Mouse (Mus musculus) hindbrain, embryonic 15.5 days (tissue): ENCODE results near the gene Arhgap15. TPM values are rescaled to one million over a fixed set of nuclear protein-coding genes. Genes with fewer than 3 reads are reported as not detected.

ENCODE experiments used
- ATAC-seq: fragments of 200-750 bp; cut with Nextera tagmentation; 2 replicates; pipeline ENCODE4 v1.8.0; 2017; ENCODE audit warnings: low read depth, moderate number of reproducible peaks, moderate TSS enrichment; ENCODE audit not compliant: low FRiP score
- H3K27ac ChIP-seq: fragments of 300-500 bp; sonication (generic); replicated peaks from 2 replicates; pipeline ENCODE4 v1.5.1; 2015; ENCODE audit warnings: mild to moderate bottlenecking, inconsistent platforms
- H3K27me3 ChIP-seq: fragments of 300-500 bp; sonication (generic); 2 replicates; pipeline ENCODE4 v1.6.1; 2015; ENCODE audit warnings: control low read depth, inconsistent platforms
- H3K36me3 ChIP-seq: fragments of 300-500 bp; sonication (generic); 2 replicates; pipeline ENCODE4 v1.6.1; 2015; ENCODE audit warnings: control low read depth, inconsistent platforms
- H3K4me1 ChIP-seq: fragments of 300-500 bp; sonication (generic); replicated peaks from 2 replicates; pipeline ENCODE4 v1.6.1; 2015; ENCODE audit warnings: control low read depth, inconsistent platforms
- H3K4me2 ChIP-seq: fragments of 300-500 bp; sonication (generic); 2 replicates; pipeline ENCODE4 v1.6.1; 2015; ENCODE audit warnings: moderate library complexity, mild to moderate bottlenecking, inconsistent platforms
- H3K4me3 ChIP-seq: fragments of 300-500 bp; sonication (generic); 2 replicates; pipeline ENCODE4 v1.5.1; 2015; ENCODE audit warnings: mild to moderate bottlenecking, inconsistent platforms
- H3K9ac ChIP-seq: fragments of 300-500 bp; sonication (generic); 2 replicates; pipeline ENCODE4 v1.6.1; 2015; ENCODE audit warnings: inconsistent platforms
- H3K9me3 ChIP-seq: fragments of 300-500 bp; sonication (generic); 2 replicates; pipeline ENCODE4 v1.6.1; 2016; ENCODE audit warnings: control low read depth, inconsistent platforms
- WGBS: fragments of 180-500 bp; shearing (Covaris S2); methylation state at CpG from one replicate; pipeline ENCODE4 v1.1.7; 2015; 5-methylcytosine and 5-hydroxymethylcytosine counted together
- polyA plus RNA-seq: library from polyadenylated mRNA; unstranded; fragments of >200 nt; fragmentation: Nextera tagmentation; extraction: Ambion mirVana; gene quantifications from 2 replicates; pipeline ENCODE4 v1.2.1, GENCODE M21; 2015

Gene Arhgap15
- polyA plus RNA-seq, 1 experiment from 2014 or later: 3.3 TPM

DNA sequence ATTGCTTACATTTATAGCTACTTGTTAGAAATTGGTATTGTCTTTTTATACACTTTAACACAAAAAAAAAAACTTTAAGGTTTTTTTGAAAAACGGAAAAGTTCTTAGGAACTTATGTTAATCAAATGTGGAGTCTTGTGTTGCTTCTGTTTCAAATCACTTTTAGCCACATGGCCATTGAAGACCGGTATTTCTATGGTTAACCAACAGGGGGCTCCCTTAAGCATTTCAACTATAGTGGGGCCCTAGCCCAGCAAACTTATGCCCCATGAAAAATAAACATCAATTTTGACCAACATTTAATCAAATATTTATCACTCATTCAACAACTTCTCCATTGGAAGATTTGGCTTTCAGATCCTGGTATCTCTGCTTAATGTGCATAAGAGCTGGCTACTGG, 557.5 kb downstream of the Arhgap15 start:
- H3K27ac ChIP-seq: no peak overlapping the region
- no peaks in the 10 kb centered on the region for H3K27me3 ChIP-seq
- peaks cover 10% of the 10 kb centered on the region for H3K4me1 ChIP-seq
- no peak for ATAC-seq
- no peak overlapping the region for H3K4me3 ChIP-seq
- H3K4me2 ChIP-seq: no peak overlapping the region
- H3K36me3 ChIP-seq: no peaks in the 10 kb centered on the region
- no peaks in the 10 kb centered on the region for H3K9me3 ChIP-seq
- WGBS: 51% methylated on average over 2 of the region's 2 CpGs
- no peak overlapping the region for H3K9ac ChIP-seq

GRCm38 (mm10) chr2:44309124-44309523, 560.5 kb downstream of the Arhgap15 start:
- Histone ChIP-seq H3K4me3 (no peak overlapping the region), H3K4me2 (no peak overlapping the region), H3K9ac (no peak overlapping the region), H3K9me3 (no peaks in the 10 kb centered on the region), H3K4me1 (peaks cover 13% of the 10 kb centered on the region), H3K27ac (no peak overlapping the region), H3K36me3 (no peaks in the 10 kb centered on the region), H3K27me3 (no peaks in the 10 kb centered on the region)
- no peak for ATAC-seq
- 86% methylated on average over 3 of the region's 3 CpGs for whole genome bisulfite sequencing

GRCm38 (mm10) chr2:44309556-44309955, 560.9 kb downstream of the Arhgap15 start:
- Histone ChIP-seq H3K9me3 (no peaks in the 10 kb centered on the region), H3K4me1 (peaks cover 13% of the 10 kb centered on the region), H3K9ac (no peak overlapping the region), H3K27me3 (no peaks in the 10 kb centered on the region), H3K36me3 (no peaks in the 10 kb centered on the region), H3K4me3 (no peak overlapping the region), H3K27ac (no peak overlapping the region), H3K4me2 (no peak overlapping the region)
- 87% methylated on average over 1 of the region's 1 CpGs for WGBS
- no peak for ATAC-seq

DNA sequence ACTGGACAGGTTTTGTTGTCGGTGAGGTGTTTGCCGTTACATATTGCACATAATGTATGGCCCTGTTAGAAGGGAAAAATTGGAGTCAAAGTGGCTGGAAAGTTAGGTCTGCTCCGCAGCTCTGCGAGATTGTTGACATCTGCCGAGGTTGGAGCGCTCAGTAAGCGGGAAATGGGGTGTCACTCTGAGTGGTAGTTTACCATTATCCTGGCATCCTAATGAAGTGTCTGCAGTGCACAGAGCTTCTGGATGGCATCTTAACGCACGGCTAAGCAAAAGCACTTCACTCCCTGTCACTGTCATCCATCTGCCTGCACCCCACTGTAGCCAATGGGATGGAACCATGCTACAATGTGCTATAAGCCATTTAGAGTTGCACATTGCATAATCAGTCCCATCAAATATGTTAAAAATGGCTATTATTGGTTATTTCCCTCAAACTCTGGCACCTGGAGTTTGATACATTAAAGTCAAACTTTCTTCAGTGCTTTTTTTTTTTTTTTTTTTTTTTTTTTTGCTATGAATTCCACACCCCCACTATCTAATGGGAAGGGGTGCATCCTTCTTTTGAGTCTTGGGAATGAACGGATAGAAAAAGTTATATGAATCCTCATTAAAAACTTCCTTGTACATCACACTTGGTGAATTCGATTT, 561.6 kb downstream of the Arhgap15 start:
- no peaks in the 10 kb centered on the region for H3K9me3 ChIP-seq
- H3K27ac ChIP-seq: no peak overlapping the region
- peak overlapping the region; percentile 7; the same call in 1 of the 2 replicates for H3K4me2 ChIP-seq
- H3K27me3 ChIP-seq: no peaks in the 10 kb centered on the region
- WGBS: 65% methylated on average over 11 of the region's 11 CpGs
- H3K4me1 ChIP-seq: peaks cover 10% of the 10 kb centered on the region
- no peak overlapping the region for H3K9ac ChIP-seq
- H3K4me3 ChIP-seq: no peak overlapping the region
- no peaks in the 10 kb centered on the region for H3K36me3 ChIP-seq
- ATAC-seq: peak; percentile 67

DNA sequence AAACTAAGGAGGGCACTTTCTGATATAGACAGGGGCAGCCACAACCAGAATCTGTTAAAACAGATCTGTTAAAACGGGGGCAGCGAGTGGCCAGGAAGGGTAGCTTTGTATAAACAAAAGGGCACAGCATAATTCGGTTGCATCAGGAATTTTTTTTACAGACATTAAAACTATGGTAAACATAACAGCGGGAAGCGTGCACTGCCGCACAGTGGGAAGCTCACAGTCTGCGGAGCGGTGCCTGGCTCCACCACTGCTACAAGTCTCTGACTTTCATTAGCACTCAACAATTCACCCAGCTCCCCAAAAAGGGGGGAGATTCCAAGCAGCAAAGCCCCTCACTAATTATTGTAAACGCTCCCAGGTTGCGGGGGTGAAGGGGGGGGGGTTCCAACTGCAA, 562.6 kb downstream of the Arhgap15 start:
- no peaks in the 10 kb centered on the region for H3K36me3 ChIP-seq
- no peak overlapping the region for H3K9ac ChIP-seq
- ATAC-seq: no peak
- H3K4me1 ChIP-seq: peaks cover 6% of the 10 kb centered on the region
- H3K4me2 ChIP-seq: peak overlapping the region; percentile 46
- 8% methylated on average over 10 of the region's 10 CpGs for WGBS
- H3K4me3 ChIP-seq: no peak overlapping the region
- H3K27ac ChIP-seq: no peak overlapping the region
- H3K9me3 ChIP-seq: no peaks in the 10 kb centered on the region
- H3K27me3 ChIP-seq: no peaks in the 10 kb centered on the region

GRCm38 (mm10) chr2:44313573-44313972, 564.9 kb downstream of the Arhgap15 start:
- H3K27ac ChIP-seq: no peak overlapping the region
- 68% methylated on average over 3 of the region's 3 CpGs for WGBS
- no peaks in the 10 kb centered on the region for H3K36me3 ChIP-seq
- ATAC-seq: no peak
- no peaks in the 10 kb centered on the region for H3K27me3 ChIP-seq
- H3K9me3 ChIP-seq: no peaks in the 10 kb centered on the region
- peaks cover 6% of the 10 kb centered on the region for H3K4me1 ChIP-seq
- no peak overlapping the region for H3K4me2 ChIP-seq
- no peak overlapping the region for H3K4me3 ChIP-seq
- H3K9ac ChIP-seq: no peak overlapping the region

DNA sequence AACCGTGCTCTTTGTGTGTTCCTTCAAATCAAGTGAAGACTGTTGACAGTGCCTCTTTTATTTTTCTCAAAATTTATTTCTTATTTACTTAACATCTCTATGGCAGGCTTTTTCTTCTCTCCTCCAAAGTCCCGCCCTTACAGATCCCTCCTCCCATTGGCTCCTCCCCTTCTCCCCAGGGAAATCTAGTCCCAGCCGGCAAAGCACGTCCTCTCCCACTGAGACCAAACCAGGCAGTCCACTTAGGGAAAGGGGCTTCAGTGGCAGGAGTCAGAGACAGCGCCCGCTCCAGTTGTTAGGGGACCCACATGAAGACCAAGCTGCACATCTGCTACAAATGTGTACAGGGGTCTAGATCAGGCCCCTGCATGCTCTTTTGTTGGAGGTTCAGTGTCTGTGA, 569.8 kb downstream of the Arhgap15 start:
- Histone ChIP-seq H3K4me1 (no peaks in the 10 kb centered on the region), H3K36me3 (no peaks in the 10 kb centered on the region), H3K4me3 (no peak overlapping the region), H3K27ac (no peak overlapping the region), H3K4me2 (no peak overlapping the region), H3K9me3 (no peaks in the 10 kb centered on the region), H3K27me3 (no peaks in the 10 kb centered on the region), H3K9ac (no peak overlapping the region)
- WGBS: 66% methylated on average over 6 of the region's 6 CpGs
- no peak for ATAC-seq

DNA sequence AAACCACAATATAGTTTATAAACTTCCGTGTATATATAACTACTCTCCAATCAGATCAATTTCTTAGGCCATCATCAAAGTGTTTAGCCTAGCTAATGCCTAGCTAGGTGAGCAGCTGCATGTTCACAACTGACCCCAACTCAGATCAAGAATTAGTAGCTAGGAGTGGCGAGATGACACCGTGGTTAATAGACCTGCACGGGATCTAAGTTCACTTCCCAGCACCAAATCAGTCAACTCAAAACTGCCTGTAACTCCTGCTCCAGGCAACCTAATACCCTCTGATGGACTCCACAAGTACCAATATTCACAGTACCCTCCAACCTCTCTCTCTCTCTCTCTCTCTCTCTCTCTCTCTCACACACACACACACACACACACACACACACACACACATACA, 570.9 kb downstream of the Arhgap15 start:
- Histone ChIP-seq H3K4me3 (no peak overlapping the region), H3K27me3 (no peaks in the 10 kb centered on the region), H3K4me2 (no peak overlapping the region), H3K27ac (no peak overlapping the region), H3K4me1 (no peaks in the 10 kb centered on the region), H3K9ac (no peak overlapping the region), H3K36me3 (no peaks in the 10 kb centered on the region), H3K9me3 (no peaks in the 10 kb centered on the region)
- WGBS: 93% methylated on average over 4 of the region's 4 CpGs
- no peak for ATAC-seq

DNA sequence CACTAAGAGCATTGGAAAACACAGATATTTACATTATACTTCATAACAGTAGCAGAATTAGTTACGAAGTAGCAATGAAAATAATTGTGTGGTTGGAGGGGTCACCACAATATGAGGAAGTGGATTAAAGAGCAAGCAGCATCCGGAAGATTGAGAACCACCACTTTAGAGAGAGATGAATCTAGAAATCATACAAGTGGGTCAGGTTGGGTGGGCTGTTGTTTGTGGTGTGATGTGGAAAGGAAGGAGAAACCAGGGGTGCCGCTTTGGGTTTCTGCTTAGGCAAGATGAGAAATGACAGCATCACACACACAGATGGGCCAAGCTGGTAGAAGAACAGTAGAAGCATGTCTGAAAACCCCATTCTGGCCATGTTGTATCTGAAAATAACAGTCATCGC, 575.2 kb downstream of the Arhgap15 start:
- Histone ChIP-seq H3K9ac (no peak overlapping the region), H3K4me2 (no peak overlapping the region), H3K27ac (no peak overlapping the region), H3K4me1 (no peaks in the 10 kb centered on the region), H3K36me3 (no peaks in the 10 kb centered on the region), H3K4me3 (no peak overlapping the region), H3K27me3 (no peaks in the 10 kb centered on the region), H3K9me3 (no peaks in the 10 kb centered on the region)
- no peak for ATAC-seq
- 97% methylated on average over 4 of the region's 4 CpGs for WGBS

DNA sequence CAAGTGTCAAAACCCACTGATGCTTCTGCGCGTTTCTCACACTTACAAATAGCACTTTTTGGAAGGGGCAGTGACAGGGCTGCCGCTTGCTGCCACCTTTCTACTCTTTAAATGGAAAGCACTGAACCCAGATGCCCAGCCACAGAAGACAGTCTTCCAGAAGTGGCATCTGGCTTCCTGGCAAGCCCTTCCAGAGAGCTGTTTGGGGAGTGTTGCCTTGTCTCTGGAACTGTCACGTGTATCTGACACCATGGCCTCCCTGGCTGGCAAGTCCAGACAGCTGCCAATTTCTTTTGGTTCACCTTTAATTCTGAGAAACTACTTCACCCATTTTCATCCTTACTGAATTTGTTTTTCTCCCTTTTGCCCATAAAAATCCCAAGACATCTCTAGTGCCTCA, 584.7 kb downstream of the Arhgap15 start:
- Histone ChIP-seq H3K27me3 (no peaks in the 10 kb centered on the region), H3K27ac (no peak overlapping the region), H3K4me2 (no peak overlapping the region), H3K4me1 (no peaks in the 10 kb centered on the region), H3K36me3 (no peaks in the 10 kb centered on the region), H3K4me3 (no peak overlapping the region), H3K9me3 (no peaks in the 10 kb centered on the region), H3K9ac (no peak overlapping the region)
- 81% methylated on average over 4 of the region's 4 CpGs for WGBS
- ATAC-seq: no peak

GRCm38 (mm10) chr2:44334006-44334405, 585.4 kb downstream of the Arhgap15 start:
- WGBS: 86% methylated on average over 3 of the region's 3 CpGs
- Histone ChIP-seq H3K4me1 (no peaks in the 10 kb centered on the region), H3K9me3 (no peaks in the 10 kb centered on the region), H3K9ac (no peak overlapping the region), H3K36me3 (no peaks in the 10 kb centered on the region), H3K4me3 (no peak overlapping the region), H3K4me2 (no peak overlapping the region), H3K27me3 (no peaks in the 10 kb centered on the region), H3K27ac (no peak overlapping the region)
- ATAC-seq: no peak

- H3K9ac ChIP-seq: no peak overlapping the region
- no peaks in the 10 kb centered on the region for H3K27me3 ChIP-seq
- H3K4me3 ChIP-seq: no peak overlapping the region
- ATAC-seq: no peak
- H3K4me1 ChIP-seq: no peaks in the 10 kb centered on the region
- WGBS: 48% methylated on average over 2 of the region's 2 CpGs
- H3K27ac ChIP-seq: no peak overlapping the region
- H3K4me2 ChIP-seq: no peak overlapping the region
- no peaks in the 10 kb centered on the region for H3K36me3 ChIP-seq
- no peaks in the 10 kb centered on the region for H3K9me3 ChIP-seq
Observed at GRCm38 (mm10) chr2:44334517-44334916, 585.9 kb downstream of the Arhgap15 start.

DNA sequence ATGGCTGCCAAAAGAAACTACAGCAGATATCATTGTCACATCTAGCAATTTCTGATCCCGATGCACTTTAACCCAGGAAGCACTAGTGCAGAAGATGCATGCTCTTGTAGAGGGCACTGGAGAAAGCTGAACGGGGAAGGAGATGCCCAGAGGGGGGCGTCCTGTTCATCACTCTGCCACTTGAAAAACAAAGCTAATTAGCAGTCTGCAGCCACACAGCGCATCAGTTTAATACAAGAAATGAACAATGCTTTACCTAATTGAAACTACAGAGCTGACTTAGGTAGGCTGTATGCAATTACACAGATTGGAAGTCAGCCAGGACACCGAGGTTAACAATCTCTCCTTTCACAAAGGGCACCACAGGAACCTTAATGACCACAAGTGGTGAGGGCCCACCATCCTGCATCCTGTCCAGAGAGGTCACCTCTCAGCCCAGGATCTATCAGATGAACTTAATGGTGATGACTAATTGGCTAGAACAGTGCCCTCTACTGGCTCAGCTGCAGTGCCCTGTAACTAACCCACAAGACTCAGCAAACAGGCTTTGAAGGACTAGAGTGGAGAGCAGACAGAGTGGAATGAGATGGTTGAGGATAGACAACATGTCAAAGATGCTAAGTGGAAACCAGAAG, 588.2 kb downstream of the Arhgap15 start:
- H3K27me3 ChIP-seq: no peaks in the 10 kb centered on the region
- H3K4me3 ChIP-seq: no peak overlapping the region
- no peak overlapping the region for H3K27ac ChIP-seq
- H3K4me1 ChIP-seq: no peaks in the 10 kb centered on the region
- WGBS: 76% methylated on average over 5 of the region's 5 CpGs
- no peaks in the 10 kb centered on the region for H3K36me3 ChIP-seq
- H3K9me3 ChIP-seq: no peaks in the 10 kb centered on the region
- no peak overlapping the region for H3K9ac ChIP-seq
- H3K4me2 ChIP-seq: no peak overlapping the region
- no peak for ATAC-seq
